Mouse (Mus musculus) olfactory bulb, adult 2 months (tissue): ENCODE results near the gene Sgsm2. TPM values are rescaled to one million over a fixed set of nuclear protein-coding genes. Genes with fewer than 3 reads are reported as not detected.
A peak's percentile ranks its signal among the peaks of the same experiment; 100 is the strongest.

Experiments
- H3K27ac ChIP-seq: fragments of 200-500 bp; 2 replicates; pipeline ENCODE4 v1.5.1; 2012; ENCODE audit warnings: low read depth, low read length; ENCODE audit not compliant: insufficient read depth
- H3K4me1 ChIP-seq: fragments of 200-500 bp; 2 replicates; pipeline ENCODE4 v1.6.1; 2012; ENCODE audit warnings: low read length; ENCODE audit not compliant: control insufficient read depth, insufficient read depth
- H3K4me3 ChIP-seq: fragments of 200-500 bp; 2 replicates; pipeline ENCODE4 v1.5.1; 2012; ENCODE audit warnings: mild to moderate bottlenecking, low read depth, low read length, moderate library complexity; ENCODE audit not compliant: insufficient read depth
- CTCF ChIP-seq: fragments of 200-500 bp; IDR thresholded peaks from 2 replicates; pipeline ENCODE4 v1.5.1; 2012; ENCODE audit warnings: low read depth, mild to moderate bottlenecking, low read length, moderate library complexity; ENCODE audit not compliant: insufficient read depth
- POLR2A ChIP-seq: fragments of 200-500 bp; IDR thresholded peaks from 2 replicates; pipeline ENCODE4 v1.6.1; 2012; ENCODE audit warnings: mild to moderate bottlenecking, low read depth, low read length, moderate library complexity; ENCODE audit not compliant: insufficient read depth
- WGBS: fragments of 180-500 bp; shearing (Covaris S2); methylation state at CpG from one replicate; pipeline ENCODE4 v1.1.7; 2018; 5-methylcytosine and 5-hydroxymethylcytosine counted together
- polyA plus RNA-seq: library from polyadenylated mRNA; stranded (reverse); fragments of >200 nt; gene quantifications from 2 replicates; pipeline ENCODE4 v1.2.4, GENCODE M21; 2012; ENCODE audit warnings: low replicate concordance; ENCODE audit not compliant: missing spikeins, insufficient read depth, insufficient read length

The Sgsm2 gene
- polyA plus RNA-seq, 1 experiment = not detected

DNA sequence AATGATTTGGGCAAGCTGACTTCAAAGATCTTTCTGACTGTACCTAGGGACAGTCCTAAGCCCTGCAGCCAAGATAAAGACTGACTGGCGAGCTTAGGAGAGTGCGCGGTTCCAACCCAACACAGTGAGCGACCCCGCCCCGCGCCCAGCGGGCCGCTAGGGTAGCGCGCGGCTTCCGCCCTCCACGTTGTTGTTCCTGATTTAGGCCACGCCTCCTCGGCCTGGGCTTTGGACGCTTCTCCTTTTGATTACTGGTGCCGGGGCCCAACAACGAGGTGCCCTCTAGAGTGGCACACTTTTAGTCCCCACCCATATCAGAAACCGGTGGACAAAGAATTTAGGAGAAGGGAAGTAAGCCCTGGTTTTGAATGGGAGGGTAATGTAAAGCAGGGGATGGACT lies 67.0 kb downstream of the Sgsm2 start:
- whole genome bisulfite sequencing = 1% methylated on average over 20 of the region's 20 CpGs
- H3K4me1 ChIP-seq = peaks cover 30% of the 10 kb centered on the region
- H3K4me3 ChIP-seq = peak overlapping the region; percentile 91
- TF ChIP-seq CTCF (no peak), POLR2A (0 out of 2 replicates have a peak, but pooled peaks have one; percentile 13)
- peak overlapping the region; percentile 37 for H3K27ac ChIP-seq

DNA sequence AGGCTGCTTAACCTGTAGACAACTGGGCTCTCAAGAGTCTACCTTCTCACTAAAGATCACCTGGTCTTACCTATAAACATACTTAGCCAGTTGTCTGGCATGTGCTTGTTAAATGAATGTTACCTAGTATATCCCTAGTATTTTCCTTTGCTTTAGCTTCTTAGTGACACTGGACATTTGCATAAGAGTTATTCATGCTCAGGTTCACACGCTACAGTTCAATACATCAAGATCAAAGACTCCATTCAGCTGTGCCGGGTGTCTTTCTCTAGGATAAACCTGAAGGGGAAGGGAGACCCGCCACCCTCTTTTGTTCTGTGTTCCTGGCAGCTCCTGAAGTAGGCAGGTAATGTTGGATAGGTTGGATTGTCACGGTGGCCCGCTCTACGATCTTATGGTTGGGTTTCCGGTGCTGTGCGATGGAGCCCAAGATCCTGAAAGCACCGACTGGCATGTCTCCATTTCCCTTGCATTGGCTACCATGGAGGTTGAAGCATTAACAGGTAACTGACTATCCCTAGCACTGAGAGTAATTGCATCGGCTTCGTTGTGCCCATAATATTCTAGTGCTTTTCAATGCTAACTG lies 67.8 kb downstream of the Sgsm2 start:
- TF ChIP-seq CTCF (no peak), POLR2A (no peak)
- peaks cover 24% of the 10 kb centered on the region for H3K4me1 ChIP-seq
- no peak overlapping the region for H3K27ac ChIP-seq
- 30% methylated on average over 11 of the region's 11 CpGs for WGBS
- H3K4me3 ChIP-seq = no peak overlapping the region

GRCm38 (mm10) chr11:74828404-74828931 lies 68.4 kb downstream of the Sgsm2 start:
- 48% methylated on average over 2 of the region's 2 CpGs for WGBS
- no peak overlapping the region for H3K27ac ChIP-seq

DNA sequence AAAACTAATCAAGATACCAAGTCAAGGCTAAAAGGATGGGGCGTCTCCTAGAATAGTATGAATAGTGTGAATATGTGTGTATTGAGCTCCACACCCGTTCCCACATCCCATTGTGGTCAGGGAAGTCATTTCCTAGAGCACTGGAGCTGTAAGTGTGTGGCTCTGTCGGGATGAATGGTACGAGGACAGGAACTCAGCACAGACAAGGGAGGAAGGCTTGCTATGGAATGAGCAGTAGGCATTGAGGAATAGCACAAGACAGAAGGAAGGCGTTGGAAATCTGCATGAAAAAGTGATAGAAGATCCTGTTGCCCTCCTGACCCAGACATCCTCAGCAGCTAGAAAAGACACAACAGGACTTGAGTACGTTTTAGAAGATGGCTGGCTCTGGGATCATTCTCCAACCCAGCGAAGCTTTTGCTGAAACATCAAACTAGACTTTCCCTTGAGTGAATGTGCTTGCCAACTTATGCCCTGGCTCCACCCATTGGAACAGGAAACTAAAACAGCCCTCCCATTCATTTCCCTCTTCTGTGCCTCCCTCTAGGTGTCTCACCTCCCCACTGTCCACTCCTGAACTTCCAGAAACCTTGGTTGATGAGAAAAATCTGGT lies 69.0 kb downstream of the Sgsm2 start:
- peaks cover 18% of the 10 kb centered on the region for H3K4me1 ChIP-seq
- H3K27ac ChIP-seq = no peak overlapping the region
- H3K4me3 ChIP-seq = no peak overlapping the region
- TF ChIP-seq CTCF (no peak), POLR2A (no peak)
- 81% methylated on average over 7 of the region's 7 CpGs for WGBS

More at GRCm38 (mm10) chr11:74828404-74828931, 68.4 kb downstream of the Sgsm2 start:
- no peak for TF ChIP-seq POLR2A
- no peak for TF ChIP-seq CTCF
- peaks cover 19% of the 10 kb centered on the region for H3K4me1 ChIP-seq
- H3K4me3 ChIP-seq = no peak overlapping the region

GRCm38 (mm10) chr11:74826702-74827101 lies 70.2 kb downstream of the Sgsm2 start:
- TF ChIP-seq CTCF = no peak
- no peak for TF ChIP-seq POLR2A
- H3K27ac ChIP-seq = no peak overlapping the region
- H3K4me3 ChIP-seq = no peak overlapping the region
- H3K4me1 ChIP-seq = peaks cover 13% of the 10 kb centered on the region
- 92% methylated on average over 5 of the region's 5 CpGs for WGBS

- no peak overlapping the region for H3K27ac ChIP-seq
These were observed 70.7 kb downstream of the Sgsm2 start for GRCm38 (mm10) chr11:74826151-74826550.

DNA sequence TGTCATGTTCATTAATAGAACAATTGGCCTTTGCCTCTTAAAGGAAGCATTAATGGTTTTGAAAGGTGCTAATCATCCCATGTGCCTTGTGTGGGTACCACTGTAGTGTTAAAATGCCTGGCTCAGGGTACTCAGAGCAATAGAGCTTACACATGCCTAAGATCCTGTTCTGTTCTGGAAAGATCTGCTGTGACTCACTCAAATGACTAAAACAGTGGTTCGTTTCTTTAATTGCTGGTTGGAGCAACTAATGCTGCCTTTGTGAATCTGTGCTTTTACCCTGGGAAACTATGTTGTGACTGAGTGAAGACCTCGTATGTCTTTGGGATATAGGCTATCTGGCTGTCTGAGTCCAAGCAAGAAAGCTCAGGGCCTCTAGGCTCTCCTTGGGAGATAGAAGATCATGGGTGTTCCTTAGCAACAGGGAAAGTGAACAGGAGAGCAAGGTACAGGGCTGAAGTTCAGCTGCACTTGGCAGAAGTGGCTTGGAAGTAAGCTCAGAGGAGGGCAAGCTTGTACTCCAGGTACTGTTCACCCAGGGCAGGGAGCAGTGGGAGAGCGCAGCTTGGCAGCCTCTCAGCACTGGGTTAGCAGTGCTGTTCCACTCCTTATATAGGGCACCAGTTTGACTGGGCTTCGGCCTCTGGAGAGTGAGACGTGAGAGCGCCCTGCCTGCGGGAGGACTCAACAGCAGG lies 74.0 kb downstream of the Sgsm2 start:
- TF ChIP-seq CTCF (no peak), POLR2A (no peak)
- H3K4me1 ChIP-seq = peaks cover 8% of the 10 kb centered on the region
- 48% methylated on average over 7 of the region's 7 CpGs for WGBS
- no peak overlapping the region for H3K4me3 ChIP-seq
- H3K27ac ChIP-seq = no peak overlapping the region

More at GRCm38 (mm10) chr11:74826151-74826550, 70.7 kb downstream of the Sgsm2 start:
- Histone ChIP-seq H3K4me3 (no peak overlapping the region), H3K4me1 (peaks cover 13% of the 10 kb centered on the region)
- TF ChIP-seq POLR2A (no peak), CTCF (no peak)
- WGBS = 79% methylated on average over 7 of the region's 7 CpGs

GRCm38 (mm10) chr11:74821463-74821862 lies 75.4 kb downstream of the Sgsm2 start:
- peaks cover 8% of the 10 kb centered on the region for H3K4me1 ChIP-seq
- H3K27ac ChIP-seq = 0 out of 2 replicates have a peak overlapping the region, but pooled peaks have one; percentile 33
- no peak for TF ChIP-seq POLR2A
- TF ChIP-seq CTCF = no peak
- 15% methylated on average over 1 of the region's 1 CpGs for WGBS
- H3K4me3 ChIP-seq = no peak overlapping the region

DNA sequence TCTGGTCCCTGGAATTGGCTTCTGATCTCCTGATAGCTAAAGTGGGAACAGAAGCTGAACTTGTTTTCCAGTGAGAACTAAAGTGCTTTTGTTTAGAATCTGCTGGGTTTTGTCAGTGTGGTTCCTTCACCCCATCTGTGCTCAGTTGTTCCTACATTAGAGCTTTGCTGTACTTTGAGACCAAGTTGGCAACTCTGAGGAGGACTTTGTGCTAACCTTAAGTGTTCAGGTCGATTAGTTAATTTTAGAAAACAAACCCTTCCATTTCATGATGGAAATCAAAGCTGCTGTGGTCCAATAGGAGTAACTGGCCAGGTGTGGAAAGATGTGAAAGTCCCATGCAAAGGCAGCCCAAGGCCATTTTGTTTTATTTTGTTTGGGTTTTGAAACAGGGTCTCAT lies 75.9 kb downstream of the Sgsm2 start:
- TF ChIP-seq POLR2A (no peak), CTCF (no peak)
- H3K4me1 ChIP-seq = peaks cover 5% of the 10 kb centered on the region
- 66% methylated on average over 1 of the region's 1 CpGs for WGBS
- no peak overlapping the region for H3K27ac ChIP-seq
- no peak overlapping the region for H3K4me3 ChIP-seq
